Mouse (Mus musculus) granulocyte monocyte progenitor cell, adult 5-6 weeks (primary cell): Measurements from ENCODE around the gene Dcps. TPM values are rescaled to one million over a fixed set of nuclear protein-coding genes. Genes with fewer than 3 reads are reported as not detected.

Experiments
- ATAC-seq: replicated peaks from 2 replicates; pipeline ENCODE4 v1.8.0; 2016; ENCODE audit warnings: mild to moderate bottlenecking, moderate TSS enrichment, inconsistent platforms; ENCODE audit not compliant: poor library complexity, severe bottlenecking
- total RNA-seq, 2 experiments: library from RNA; stranded (forward) in 1 of 2; stranded (reverse) in 1 of 2; fragments of 200-712, 200-1000 nt in 1 of 2; fragments of >200 nt in 1 of 2; fragmentation: Nextera tagmentation in 1 of 2; gene quantifications; 2 replicates each; pipeline ENCODE4 v1.2.3; 2014 to 2017

Gene Dcps
- 68.1 and 71.8 TPM in 2 replicates for total RNA-seq (2014; fragmentation: Nextera tagmentation)
- total RNA-seq (2017): 61.8 and 66.6 TPM in 2 replicates

DNA sequence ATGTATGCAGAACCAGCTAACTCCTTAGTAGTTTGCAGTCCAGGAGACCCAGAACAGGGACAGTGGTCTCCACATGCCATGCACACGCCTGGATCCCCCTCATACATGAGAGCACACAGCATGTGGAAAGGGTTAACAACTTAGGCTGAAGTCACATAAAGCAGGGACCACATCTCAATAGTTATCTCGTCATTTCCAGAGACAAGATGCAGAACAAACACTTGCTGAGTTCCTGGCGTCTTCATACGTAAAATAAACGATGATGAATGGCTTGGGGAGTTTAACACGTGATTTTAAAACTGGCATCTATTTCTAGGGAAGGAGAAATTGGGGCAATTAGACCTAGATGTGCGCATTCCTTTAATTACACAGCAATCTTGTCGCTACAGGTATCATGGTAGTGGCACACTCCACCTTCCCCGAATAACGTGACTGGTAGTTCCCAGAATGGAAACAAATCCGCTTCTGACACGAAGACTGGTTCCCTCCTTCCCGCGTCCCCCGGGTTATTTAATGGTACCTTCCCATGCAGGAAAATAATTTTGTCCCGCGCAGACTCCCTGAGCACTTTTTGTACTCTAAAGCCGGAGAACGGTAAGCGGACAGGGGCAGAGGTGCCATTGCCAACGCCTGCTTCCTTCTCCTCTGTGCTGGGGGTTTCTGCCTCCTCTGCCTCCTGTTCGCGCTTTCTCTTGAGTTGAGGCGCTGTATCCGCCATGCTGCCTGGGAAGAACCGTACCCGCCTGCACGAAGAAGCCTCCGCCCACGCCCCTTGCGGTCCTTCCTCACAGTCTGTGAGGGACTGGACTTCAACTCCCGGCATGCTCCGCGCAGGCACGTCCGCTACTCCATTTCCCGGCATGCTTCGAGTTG is at the start of gene Dcps:
Gene Dcps, minus strand, starts transcription at position 811 of the 873 bp plus-strand sequence.
- peak; percentile 97 for ATAC-seq

DNA sequence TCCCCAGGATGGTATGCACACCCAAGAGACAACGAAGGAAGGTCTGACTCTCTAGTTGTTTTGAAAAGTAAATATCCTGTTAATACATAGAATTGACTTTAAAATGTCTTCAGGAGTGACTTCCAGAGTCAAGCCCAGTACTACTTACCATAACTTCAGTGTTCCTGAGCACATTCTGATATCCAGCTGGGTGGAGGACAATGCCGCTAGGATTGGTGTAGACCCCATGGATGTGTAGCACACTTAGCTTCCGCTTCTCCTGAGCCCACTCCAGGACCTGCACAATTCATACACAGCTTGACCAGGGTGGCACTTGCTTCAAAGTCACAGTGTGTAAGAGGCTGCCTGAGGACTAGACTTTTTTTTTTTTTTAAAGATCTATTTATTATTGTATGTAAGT is 47.6 kb upstream of the Dcps start:
- no peak for ATAC-seq

- no peak for ATAC-seq
Measured at GRCm38 (mm10) chr9:35217963-35218362, 42.1 kb upstream of the Dcps start.

DNA sequence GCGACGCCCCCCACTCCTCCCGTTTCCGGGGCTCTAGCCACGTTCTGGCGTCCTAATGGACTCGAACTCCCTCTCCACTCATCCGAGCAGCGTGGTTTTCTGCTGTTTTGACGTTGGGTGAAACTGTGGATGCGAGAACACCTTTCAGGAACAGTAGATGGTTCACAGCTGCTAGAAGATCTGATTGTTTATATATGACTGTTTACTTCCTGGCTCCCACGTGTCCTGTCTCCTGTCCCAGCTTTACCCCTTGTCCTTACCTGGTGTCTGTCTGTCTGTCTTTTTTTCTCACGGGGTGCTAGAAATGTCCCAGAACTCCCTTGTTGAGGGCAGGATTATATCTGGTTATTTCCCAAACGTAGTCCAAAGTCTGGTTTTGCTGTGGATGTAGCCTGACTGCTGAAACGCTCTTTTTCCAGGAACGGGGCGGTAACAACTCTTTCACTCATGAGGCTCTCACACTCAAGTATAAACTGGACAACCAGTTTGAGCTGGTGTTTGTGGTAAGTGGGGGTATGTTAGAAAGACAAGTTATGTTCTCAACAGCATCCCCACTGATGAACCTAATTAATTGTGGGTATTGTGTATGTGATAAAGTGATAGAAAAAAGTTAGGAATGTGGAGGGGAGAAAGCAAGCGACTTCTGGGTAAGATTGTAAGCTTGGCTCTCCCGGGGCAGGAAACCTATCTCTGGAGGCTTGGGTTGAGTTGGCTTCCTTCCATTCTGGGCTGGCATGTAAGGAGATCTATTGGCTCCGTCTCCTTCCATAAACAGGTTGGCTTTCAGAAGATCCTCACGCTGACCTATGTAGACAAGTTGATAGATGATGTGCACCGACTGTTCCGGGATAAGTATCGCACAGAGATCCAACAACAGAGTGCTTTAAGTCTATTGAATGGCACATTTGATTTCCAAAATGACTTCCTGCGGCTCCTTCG is 36.0 kb upstream of the Dcps start:
- peak; percentile 0; the same call in 1 of the 2 replicates for ATAC-seq

DNA sequence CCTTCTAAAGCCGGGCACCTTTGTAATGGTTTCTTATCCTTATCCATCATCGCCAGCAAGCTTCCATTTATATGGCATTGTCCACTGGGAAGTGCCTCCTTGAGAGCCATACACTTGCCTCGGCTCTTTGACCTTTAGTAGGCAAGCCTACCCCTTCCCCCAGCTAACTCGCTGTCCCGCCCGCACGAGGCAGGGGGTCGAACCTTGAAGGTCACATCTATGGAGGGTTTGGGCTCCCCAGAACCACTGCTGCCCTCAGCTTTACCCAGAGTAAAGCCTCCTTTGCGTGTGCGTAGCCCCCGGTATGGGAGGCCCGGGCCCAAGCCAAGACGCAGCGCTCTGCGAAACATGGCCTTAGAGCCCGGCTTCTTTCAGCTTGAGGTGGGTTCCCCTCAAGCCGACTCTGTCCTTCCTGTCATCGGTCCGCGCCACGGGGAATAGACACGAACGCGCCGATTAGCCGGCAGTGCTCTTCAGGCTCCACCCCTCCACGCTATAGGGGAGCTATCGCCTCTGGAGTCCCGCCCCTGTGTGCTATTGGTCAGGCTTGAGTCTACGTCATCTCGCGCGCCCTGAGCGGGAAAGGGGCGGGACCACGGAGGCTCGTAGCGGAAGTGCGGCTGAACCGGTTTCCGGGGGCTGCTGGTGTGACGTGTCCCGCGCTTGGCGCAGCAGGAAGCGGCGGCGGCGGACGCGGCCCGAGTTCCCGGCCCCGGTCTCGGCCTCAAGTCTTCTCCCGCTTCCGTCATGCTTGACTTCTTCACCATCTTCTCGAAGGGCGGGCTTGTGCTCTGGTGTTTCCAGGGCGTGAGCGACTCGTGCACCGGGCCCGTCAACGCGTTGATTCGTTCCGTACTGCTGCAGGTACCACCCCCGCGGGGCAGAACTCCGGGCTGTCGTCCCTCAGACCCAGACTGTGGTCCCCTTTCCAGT is 34.9 kb upstream of the Dcps start, which contains the start of gene Foxred1:
Gene Foxred1, minus strand, starts transcription at position 514 of the 933 bp plus-strand sequence.
- peak; percentile 86 for ATAC-seq

DNA sequence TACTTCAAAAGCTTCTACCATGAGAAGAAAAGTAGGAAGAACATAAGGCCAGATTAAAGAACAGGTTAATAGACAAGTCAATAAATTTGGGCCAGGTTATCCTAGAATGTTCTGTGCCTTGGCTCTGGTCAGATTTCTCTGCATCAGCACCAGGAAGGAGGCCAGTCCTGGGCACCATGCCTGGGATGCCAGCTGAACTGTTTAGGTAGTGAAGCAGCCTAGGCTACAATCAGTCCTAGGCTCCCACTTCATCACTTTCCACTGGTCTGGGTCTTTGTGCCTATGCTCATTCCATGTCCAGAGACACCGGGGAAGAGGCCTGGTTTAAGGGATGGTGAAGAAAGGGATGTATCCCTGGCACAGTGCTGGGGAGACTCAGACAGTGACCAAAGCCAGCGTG is 28.6 kb upstream of the Dcps start:
- no peak for ATAC-seq

DNA sequence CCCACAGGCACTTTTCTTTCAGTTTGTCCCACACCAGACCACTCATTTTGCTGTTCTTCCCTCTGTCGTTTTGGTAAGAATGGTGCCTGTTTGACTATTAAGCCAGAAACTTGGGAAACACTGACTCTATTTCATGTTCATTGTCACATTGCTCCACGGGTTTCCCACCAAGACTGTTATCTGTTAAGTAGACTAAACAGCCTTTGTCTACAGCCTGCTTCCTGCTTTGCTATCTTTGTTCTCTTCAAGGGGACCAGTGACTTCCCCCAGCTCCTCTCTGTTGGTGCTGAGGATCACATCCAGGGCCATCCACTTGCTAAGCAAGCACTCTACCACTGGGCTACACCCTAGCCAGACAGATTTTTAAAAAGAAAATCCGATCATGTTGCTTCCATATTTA is 27.7 kb upstream of the Dcps start:
- no peak for ATAC-seq

- no peak for ATAC-seq
Measured at GRCm38 (mm10) chr9:35200529-35201060, 24.7 kb upstream of the Dcps start.

GRCm38 (mm10) chr9:35199772-35200471 is 24.1 kb upstream of the Dcps start, which contains the start of the genes Srpr and Tirap:
Gene Srpr, plus strand, starts transcription at chr9:35200175.
Gene Tirap, minus strand, starts transcription at chr9:35200291.
- ATAC-seq: peak; percentile 97

GRCm38 (mm10) chr9:35198945-35199771 is 23.3 kb upstream of the Dcps start:
- peak; percentile 40 for ATAC-seq

GRCm38 (mm10) chr9:35198351-35198750 is 22.5 kb upstream of the Dcps start:
- no peak for ATAC-seq

- ATAC-seq: no peak
Measured at GRCm38 (mm10) chr9:35197625-35198024, 21.8 kb upstream of the Dcps start.

- ATAC-seq: peak; percentile 72
Measured at GRCm38 (mm10) chr9:35194048-35194447, 18.2 kb upstream of the Dcps start.

DNA sequence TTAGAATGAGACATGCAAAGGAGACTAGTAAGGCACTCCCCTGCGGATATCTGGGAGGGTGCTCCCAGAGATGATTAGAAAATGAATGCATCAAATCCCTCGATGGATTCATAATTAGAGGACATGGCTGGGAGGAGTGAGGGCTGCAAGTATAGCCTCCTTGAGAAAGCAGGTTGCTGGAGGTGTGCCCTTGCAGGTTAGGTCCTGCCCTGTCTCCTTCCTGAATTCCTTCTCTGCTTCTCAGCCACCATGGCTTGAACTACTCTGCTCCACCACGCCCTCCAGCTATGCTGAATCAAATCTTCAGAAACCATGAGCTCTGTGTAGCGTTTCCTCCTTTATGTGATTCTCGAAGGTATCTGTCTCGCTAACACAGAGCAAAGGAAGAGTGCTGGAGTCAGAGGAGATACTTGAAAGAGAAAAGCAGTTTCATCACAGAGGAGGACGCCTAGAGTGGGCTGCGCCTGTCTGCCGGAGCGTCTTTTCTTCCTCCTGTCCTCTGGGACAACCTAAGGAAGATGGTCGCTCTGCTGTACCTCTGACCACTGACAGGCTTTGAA is 17.2 kb upstream of the Dcps start:
- ATAC-seq: no peak

DNA sequence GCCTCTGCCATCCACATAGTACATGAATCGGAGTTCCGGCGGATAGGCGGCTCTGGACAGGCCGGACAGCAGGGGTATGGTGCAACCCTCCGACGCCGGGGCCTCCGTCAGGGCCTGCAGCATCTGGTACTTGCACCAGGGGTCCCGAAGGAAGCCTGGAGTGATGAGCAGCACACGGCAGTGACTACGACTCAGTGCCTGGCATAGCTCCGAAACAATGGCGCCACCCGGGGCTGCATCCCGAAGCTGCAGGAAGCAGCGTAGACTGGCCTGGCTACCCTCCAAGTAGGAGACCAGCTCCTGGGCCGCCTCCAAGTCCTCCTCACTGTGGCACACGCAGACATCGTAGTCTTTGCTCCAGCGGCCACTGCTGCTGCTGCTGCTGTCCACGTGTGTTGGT is 12.8 kb upstream of the Dcps start:
- ATAC-seq: no peak

DNA sequence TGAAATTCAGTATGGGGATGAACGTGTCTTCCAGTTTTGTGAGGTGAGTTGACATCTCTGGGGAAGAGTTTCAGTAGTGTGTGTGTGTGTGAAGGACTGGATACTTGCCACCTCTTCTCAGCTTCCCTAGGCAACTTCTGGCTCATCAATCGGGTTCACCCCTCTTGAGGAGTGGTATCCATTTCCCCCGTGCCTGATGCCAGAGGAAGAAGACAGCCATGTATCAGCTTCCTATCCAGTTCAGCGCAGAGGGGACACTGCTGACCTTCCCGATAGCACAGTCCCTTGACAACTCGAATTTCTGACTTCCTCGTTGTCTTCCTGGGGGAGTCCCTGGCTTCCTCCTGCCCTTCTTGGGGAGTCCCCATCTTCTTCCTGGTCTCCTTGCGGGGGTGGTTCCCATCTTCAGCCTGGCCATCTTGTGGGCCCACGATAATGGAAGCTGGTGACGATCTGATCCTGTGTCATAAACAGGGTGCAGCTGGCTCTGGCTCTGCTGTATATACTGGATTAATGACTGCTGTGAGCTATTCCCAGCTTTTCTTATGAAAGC is 11.6 kb upstream of the Dcps start:
- no peak for ATAC-seq

DNA sequence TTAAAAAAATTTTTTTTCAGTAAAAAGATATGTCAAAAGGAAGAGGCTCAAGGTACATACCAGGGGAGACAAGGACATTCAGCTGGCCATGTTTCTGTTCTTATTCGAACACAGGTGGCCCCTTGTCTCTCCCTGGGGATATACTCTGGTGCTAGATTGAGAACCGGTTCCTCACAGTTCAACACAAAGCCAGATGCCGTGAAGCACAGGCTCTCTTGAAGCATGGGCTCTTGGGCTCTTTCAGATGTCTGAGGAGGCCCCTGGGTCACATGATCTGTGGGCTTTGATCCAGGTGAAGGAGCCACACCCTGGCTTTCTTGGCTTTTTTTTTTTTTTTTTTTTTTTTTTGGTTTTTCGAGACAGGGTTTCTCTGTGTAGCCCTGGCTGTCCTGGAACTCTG is 10.6 kb upstream of the Dcps start:
- ATAC-seq: no peak
